Mouse (Mus musculus) lung, embryonic 14.5 days (tissue): ENCODE measurements at regions not wholly inside any gene's neighbourhood (a gene's known extent, or its start where the extent isn't known, plus 50 kb on each side); places are given as distances from the start of the nearest gene placed in this dataset.

Experiments
- ATAC-seq: fragments of 200-750 bp; cut with Nextera tagmentation; 2 replicates; pipeline ENCODE4 v1.8.0; 2017; ENCODE audit warnings: mild to moderate bottlenecking, moderate TSS enrichment, moderate library complexity; ENCODE audit not compliant: insufficient read depth
- DNase-seq: peaks from one replicate; pipeline ENCODE4 v3.0.0-alpha.2; 2015
- H3K27ac ChIP-seq: fragments of 300-500 bp; sonication (generic); 2 replicates; pipeline ENCODE4 v1.5.1; 2014; ENCODE audit warnings: low read depth, mild to moderate bottlenecking, moderate library complexity
- H3K27me3 ChIP-seq: fragments of 300-500 bp; sonication (generic); 2 replicates; pipeline ENCODE4 v1.6.1; 2014; ENCODE audit warnings: low read length, control low read depth; ENCODE audit not compliant: insufficient read depth
- H3K36me3 ChIP-seq: fragments of 300-500 bp; sonication (generic); 2 replicates; pipeline ENCODE4 v1.6.1; 2014; ENCODE audit warnings: control low read depth; ENCODE audit not compliant: insufficient read depth
- H3K4me1 ChIP-seq: fragments of 300-500 bp; sonication (generic); 2 replicates; pipeline ENCODE4 v1.6.1; 2014; ENCODE audit warnings: antibody characterized with exemption, control low read depth; ENCODE audit not compliant: insufficient read depth
- H3K4me2 ChIP-seq: fragments of 300-500 bp; sonication (generic); 2 replicates; pipeline ENCODE4 v1.6.1; 2014; ENCODE audit warnings: mild to moderate bottlenecking
- H3K4me3 ChIP-seq: fragments of 300-500 bp; sonication (generic); 2 replicates; pipeline ENCODE4 v1.5.1; 2014; ENCODE audit warnings: low read depth, low read length
- H3K9ac ChIP-seq: fragments of 300-500 bp; sonication (generic); 2 replicates; pipeline ENCODE4 v1.6.1; 2014
- H3K9me3 ChIP-seq: fragments of 300-500 bp; sonication (generic); 2 replicates; pipeline ENCODE4 v1.6.1; 2016; ENCODE audit warnings: low read depth, low read length, control low read depth
- CTCF ChIP-seq: IDR thresholded peaks from 2 replicates; pipeline ENCODE4 v1.5.1; 2016; ENCODE audit warnings: antibody characterized with exemption, low read depth
- WGBS: fragments of 180-500 bp; shearing (Covaris S2); extraction: QIAGEN DNeasy Blood & Tissue Kit; methylation state at CpG from one replicate; pipeline ENCODE4 v1.1.7; 2014; 5-methylcytosine and 5-hydroxymethylcytosine counted together

GRCm38 (mm10) chr10:118972626-118973025 is 102.6 kb upstream of the Dyrk2 start:
- H3K4me1 ChIP-seq = no peaks in the 10 kb centered on the region
- no peaks in the 10 kb centered on the region for H3K36me3 ChIP-seq
- WGBS = 77% methylated on average over 4 of the region's 4 CpGs
- no peaks in the 10 kb centered on the region for H3K9me3 ChIP-seq
- no peak overlapping the region for H3K4me2 ChIP-seq
- ATAC-seq = no peak
- H3K27me3 ChIP-seq = no peaks in the 10 kb centered on the region
- TF ChIP-seq CTCF = no peak
- no peak for DNase-seq
- H3K4me3 ChIP-seq = no peak overlapping the region
- no peak overlapping the region for H3K9ac ChIP-seq
- H3K27ac ChIP-seq = no peak overlapping the region

- ATAC-seq (no peak), DNase-seq (no peak)
- no peak overlapping the region for H3K27ac ChIP-seq
- WGBS = 84% methylated on average over 14 of the region's 14 CpGs
- no peak overlapping the region for H3K4me3 ChIP-seq
- no peak overlapping the region for H3K9ac ChIP-seq
- no peaks in the 10 kb centered on the region for H3K27me3 ChIP-seq
- H3K36me3 ChIP-seq = no peaks in the 10 kb centered on the region
- no peak overlapping the region for H3K4me2 ChIP-seq
- no peaks in the 10 kb centered on the region for H3K4me1 ChIP-seq
- no peaks in the 10 kb centered on the region for H3K9me3 ChIP-seq
- TF ChIP-seq CTCF = no peak
Measured at GRCm38 (mm10) chr10:118970457-118971175, 100.6 kb upstream of the Dyrk2 start.

- DNase-seq (peak; percentile 17), ATAC-seq (no peak; the same call in 1 of the 2 replicates)
- Histone ChIP-seq H3K9me3 (no peaks in the 10 kb centered on the region), H3K27me3 (no peaks in the 10 kb centered on the region), H3K4me1 (no peaks in the 10 kb centered on the region), H3K36me3 (no peaks in the 10 kb centered on the region), H3K4me2 (no peak overlapping the region), H3K4me3 (no peak overlapping the region), H3K9ac (no peak overlapping the region), H3K27ac (no peak overlapping the region)
- WGBS = 56% methylated on average over 7 of the region's 7 CpGs
- TF ChIP-seq CTCF = no peak
Measured at GRCm38 (mm10) chr10:118961713-118962181, 91.7 kb upstream of the Dyrk2 start.

GRCm38 (mm10) chr10:118960076-118960475 is 90.1 kb upstream of the Dyrk2 start:
- H3K9ac ChIP-seq = no peak overlapping the region
- TF ChIP-seq CTCF = no peak
- DNase-seq = no peak
- no peak for ATAC-seq
- no peaks in the 10 kb centered on the region for H3K36me3 ChIP-seq
- H3K4me1 ChIP-seq = no peaks in the 10 kb centered on the region
- H3K27ac ChIP-seq = no peak overlapping the region
- H3K4me3 ChIP-seq = no peak overlapping the region
- WGBS = 69% methylated on average over 6 of the region's 6 CpGs
- H3K9me3 ChIP-seq = no peaks in the 10 kb centered on the region
- H3K4me2 ChIP-seq = no peak overlapping the region
- no peaks in the 10 kb centered on the region for H3K27me3 ChIP-seq

GRCm38 (mm10) chr10:118959623-118960022 is 89.6 kb upstream of the Dyrk2 start:
- H3K4me3 ChIP-seq = no peak overlapping the region
- H3K36me3 ChIP-seq = no peaks in the 10 kb centered on the region
- 81% methylated on average over 8 of the region's 8 CpGs for WGBS
- H3K4me1 ChIP-seq = no peaks in the 10 kb centered on the region
- H3K9ac ChIP-seq = no peak overlapping the region
- no peak overlapping the region for H3K4me2 ChIP-seq
- ATAC-seq (no peak), DNase-seq (no peak)
- H3K27me3 ChIP-seq = no peaks in the 10 kb centered on the region
- TF ChIP-seq CTCF = no peak
- no peak overlapping the region for H3K27ac ChIP-seq
- no peaks in the 10 kb centered on the region for H3K9me3 ChIP-seq

- Histone ChIP-seq H3K4me2 (no peak overlapping the region), H3K9me3 (no peaks in the 10 kb centered on the region), H3K4me1 (no peaks in the 10 kb centered on the region), H3K4me3 (no peak overlapping the region), H3K36me3 (no peaks in the 10 kb centered on the region), H3K27me3 (no peaks in the 10 kb centered on the region), H3K9ac (no peak overlapping the region), H3K27ac (no peak overlapping the region)
- no peak for TF ChIP-seq CTCF
- DNase-seq (no peak), ATAC-seq (no peak)
- 70% methylated on average over 9 of the region's 9 CpGs for WGBS
Measured at GRCm38 (mm10) chr10:118956352-118956751, 86.3 kb upstream of the Dyrk2 start.

- DNase-seq (no peak), ATAC-seq (no peak)
- no peak overlapping the region for H3K27ac ChIP-seq
- TF ChIP-seq CTCF = no peak
- no peak overlapping the region for H3K9ac ChIP-seq
- no peak overlapping the region for H3K4me3 ChIP-seq
- no peaks in the 10 kb centered on the region for H3K27me3 ChIP-seq
- H3K36me3 ChIP-seq = no peaks in the 10 kb centered on the region
- no peaks in the 10 kb centered on the region for H3K9me3 ChIP-seq
- H3K4me2 ChIP-seq = no peak overlapping the region
- no peaks in the 10 kb centered on the region for H3K4me1 ChIP-seq
- WGBS = 70% methylated on average over 6 of the region's 6 CpGs
Measured at GRCm38 (mm10) chr10:118953440-118953839, 83.4 kb upstream of the Dyrk2 start.
